Mouse (Mus musculus) C2C12 (cell line): ENCODE measurements around the gene Snap91.

Experiments used
- CEBPB ChIP-seq: IDR thresholded peaks from one replicate; pipeline ENCODE4 v1.6.1; 2011; ENCODE audit warnings: low read depth, mild to moderate bottlenecking, control low read depth, moderate library complexity
- CTCF ChIP-seq: IDR thresholded peaks from one replicate; pipeline ENCODE4 v1.5.1; 2011; ENCODE audit not compliant: control insufficient read depth, insufficient read depth, insufficient read length
- MAX ChIP-seq: IDR thresholded peaks from one replicate; pipeline ENCODE4 v1.6.1; 2011; ENCODE audit warnings: mild to moderate bottlenecking, control low read depth
- MYOD1 ChIP-seq: IDR thresholded peaks from one replicate; pipeline ENCODE4 v1.6.1; 2011; ENCODE audit warnings: low read depth; ENCODE audit not compliant: control insufficient read depth, insufficient read length
- MYOG ChIP-seq: IDR thresholded peaks from one replicate; pipeline ENCODE4 v1.6.1; 2011; ENCODE audit not compliant: control insufficient read depth, insufficient read length; ENCODE audit errors: extremely low read depth
- USF1 ChIP-seq: IDR thresholded peaks from one replicate; pipeline ENCODE4 v1.6.1; 2011; ENCODE audit warnings: low read depth, mild to moderate bottlenecking, control low read depth, moderate library complexity

- TF ChIP-seq CTCF (no peak), CEBPB (no peak), MYOG (no peak), MYOD1 (no peak), USF1 (no peak), MAX (no peak)
These were observed 70.2 kb downstream of the Snap91 start for GRCm38 (mm10) chr9:86810213-86810612.
